Mouse (Mus musculus): Measurements from ENCODE around the gene Pacs2.
A peak's percentile ranks its signal among the peaks of the same experiment; 100 is the strongest.

DNA sequence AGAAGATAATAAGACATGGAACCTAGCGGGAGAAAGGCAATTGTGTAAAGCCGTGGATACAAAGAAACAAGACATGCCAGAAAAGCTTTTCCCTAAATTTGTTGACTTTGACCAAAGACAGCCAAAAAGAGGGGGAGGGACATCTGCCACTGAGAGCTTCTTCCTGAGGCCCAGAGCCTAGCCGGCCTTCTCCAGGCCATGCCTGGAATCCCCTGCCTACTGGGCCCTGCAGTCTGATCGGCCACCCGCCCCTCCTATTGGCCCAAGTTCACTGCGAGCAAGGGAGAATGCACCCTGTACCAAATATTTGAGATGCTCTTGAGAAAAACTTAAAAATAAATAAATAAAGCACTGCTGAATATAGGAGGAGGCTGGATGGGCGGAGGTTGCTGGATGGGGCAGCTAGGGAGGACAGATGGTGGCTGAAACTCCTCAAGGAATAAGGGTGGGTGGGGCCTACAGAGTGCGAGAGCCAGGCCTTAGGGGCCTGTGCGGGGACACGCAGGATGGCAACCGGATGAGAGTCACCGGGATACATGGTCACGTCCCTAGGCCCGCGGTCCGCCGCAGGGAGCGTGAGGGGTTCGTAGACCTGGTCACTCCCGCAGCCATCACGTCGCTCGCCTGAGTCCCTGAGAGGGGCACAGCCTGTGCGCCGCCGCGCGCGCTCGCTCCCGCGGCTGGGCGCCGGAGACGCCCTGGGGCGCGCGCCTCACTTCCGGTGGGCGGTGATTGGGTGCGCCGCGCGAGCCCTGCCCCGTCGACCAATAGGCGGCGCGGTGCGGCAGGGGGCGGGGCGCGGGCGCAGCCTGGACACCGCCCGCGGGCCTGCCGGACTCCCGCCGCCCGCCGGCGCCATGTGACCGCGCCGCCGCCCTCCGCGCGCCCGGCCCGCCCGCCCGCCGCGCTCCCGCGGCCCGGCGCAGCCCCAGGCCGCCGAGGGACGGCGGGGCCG is at the start of gene Pacs2:
- TF ChIP-seq CTCF (IDR thresholded peaks at IDR 0.05): no peak
- no peak; the same call in 1 of the 2 replicates for TF ChIP-seq EP300 (IDR thresholded peaks at IDR 0.05; ENCODE audit: insufficient read depth, low read depth, low read length)
- TF ChIP-seq POLR2A (IDR thresholded peaks at IDR 0.05; ENCODE audit: insufficient read depth, low read depth, low read length): peak; percentile 96
